Mouse (Mus musculus) heart, postnatal 0 days (tissue): ENCODE measurements around the gene Platr17. TPM values are rescaled to one million over a fixed set of nuclear protein-coding genes. Genes with fewer than 3 reads are reported as not detected.
"Not testable (repeated sequence)": the region's sequence is repeated elsewhere in the genome, so short reads cannot be mapped to it uniquely, and the experiment has no call there.

Experiments used
- ATAC-seq: fragments of 200-750 bp; cut with Nextera tagmentation; 2 replicates; pipeline ENCODE4 v1.8.0; 2017; ENCODE audit warnings: low read depth, moderate number of reproducible peaks, moderate library complexity; ENCODE audit not compliant: insufficient read depth
- DNase-seq: peaks from one replicate; pipeline ENCODE4 v3.0.0-alpha.2; 2016; ENCODE audit warnings: low spot score
- H3K27ac ChIP-seq: fragments of 300-500 bp; sonication (generic); 2 replicates; pipeline ENCODE4 v1.5.1; 2014; ENCODE audit warnings: low read depth, mild to moderate bottlenecking
- H3K27me3 ChIP-seq: fragments of 300-500 bp; sonication (generic); 2 replicates; pipeline ENCODE4 v1.6.1; 2014; ENCODE audit warnings: low read length, mixed read lengths; ENCODE audit not compliant: control insufficient read depth, insufficient read depth
- H3K36me3 ChIP-seq: fragments of 300-500 bp; sonication (generic); replicated peaks from 2 replicates; pipeline ENCODE4 v1.6.1; 2014; ENCODE audit warnings: low read length, mixed read lengths; ENCODE audit not compliant: control insufficient read depth, insufficient read depth
- H3K4me1 ChIP-seq: fragments of 300-500 bp; sonication (generic); 2 replicates; pipeline ENCODE4 v1.6.1; 2014; ENCODE audit warnings: antibody characterized with exemption; ENCODE audit not compliant: control insufficient read depth, insufficient read depth
- H3K4me2 ChIP-seq: fragments of 300-500 bp; sonication (generic); 2 replicates; pipeline ENCODE4 v1.6.1; 2014; ENCODE audit warnings: low read depth, mild to moderate bottlenecking, low read length, moderate library complexity
- H3K4me3 ChIP-seq: fragments of 300-500 bp; sonication (generic); 2 replicates; pipeline ENCODE4 v1.5.1; 2014; ENCODE audit warnings: low read depth, low read length
- H3K9ac ChIP-seq: fragments of 300-500 bp; sonication (generic); replicated peaks from 2 replicates; pipeline ENCODE4 v1.6.1; 2014; ENCODE audit warnings: low read depth, low read length, mixed read lengths
- H3K9me3 ChIP-seq: fragments of 300-500 bp; sonication (generic); replicated peaks from 2 replicates; pipeline ENCODE4 v1.6.1; 2016; ENCODE audit warnings: low read length; ENCODE audit not compliant: control insufficient read depth
- CTCF ChIP-seq: IDR thresholded peaks from 2 replicates; pipeline ENCODE4 v1.5.1; 2016; ENCODE audit warnings: antibody characterized with exemption, control low read depth, low read depth
- EP300 ChIP-seq: IDR thresholded peaks from 2 replicates; pipeline ENCODE4 v1.6.1; 2016; ENCODE audit warnings: antibody characterized with exemption, low read depth
- WGBS: fragments of 180-500 bp; shearing (Covaris S2); extraction: QIAGEN DNeasy Blood & Tissue Kit; methylation state at CpG from one replicate; pipeline ENCODE4 v1.1.7; 2014; 5-methylcytosine and 5-hydroxymethylcytosine counted together
- polyA plus RNA-seq: library from polyadenylated mRNA; unstranded; fragments of >200 nt; fragmentation: Nextera tagmentation; extraction: Ambion mirVana; gene quantifications from 2 replicates; pipeline ENCODE4 v1.2.1, GENCODE M21; 2015
- total RNA-seq: library from RNA; depleted of rRNA; stranded (reverse); fragments of >200 nt; gene quantifications from 2 replicates; pipeline ENCODE4 v1.2.3, GENCODE M21; 2014; ENCODE audit warnings: low replicate concordance

Gene Platr17
- total and polyA plus RNA-seq, 2 experiments from 2014 or later: not detected

DNA sequence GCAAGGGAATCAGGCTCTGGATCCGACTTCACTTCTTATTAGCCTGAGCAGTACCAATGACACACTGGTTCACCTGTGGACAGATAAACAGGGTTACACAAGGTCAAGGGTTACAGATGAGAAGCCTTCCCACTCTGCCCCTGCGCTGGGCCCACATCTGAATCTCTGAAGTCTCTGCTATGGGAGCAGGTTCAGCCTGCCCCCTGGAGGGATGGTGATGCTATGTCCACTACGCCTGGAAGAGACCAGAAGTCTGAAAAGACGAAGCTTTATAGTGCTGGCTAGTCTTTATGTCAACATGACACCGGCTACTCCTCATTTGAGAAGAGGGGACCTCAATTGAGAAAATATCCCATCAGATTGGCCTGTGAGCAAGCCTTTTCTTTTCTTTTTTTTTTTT, 29.1 kb upstream of the Platr17 start:
- not testable (repeated sequence) for ATAC-seq, H3K4me1 ChIP-seq, H3K9ac ChIP-seq, H3K4me3 ChIP-seq, H3K27me3 ChIP-seq, H3K4me2 ChIP-seq, H3K27ac ChIP-seq, DNase-seq, H3K9me3 ChIP-seq
- WGBS: 76% methylated on average over 5 of the region's 5 CpGs
- peaks cover 17% of the 10 kb centered on the region; the same call in 1 of the 2 replicates for H3K36me3 ChIP-seq
- peak; percentile 33; the same call in 1 of the 2 replicates for TF ChIP-seq CTCF

- not testable (repeated sequence) for H3K4me3 ChIP-seq, ATAC-seq, H3K4me1 ChIP-seq, H3K9me3 ChIP-seq, DNase-seq, H3K27ac ChIP-seq, H3K4me2 ChIP-seq, H3K9ac ChIP-seq, H3K27me3 ChIP-seq
- peaks cover 14% of the 10 kb centered on the region for H3K36me3 ChIP-seq
- 94% methylated on average over 8 of the region's 11 CpGs for WGBS
Observed at GRCm38 (mm10) chr17:33884320-33884719, 20.6 kb upstream of the Platr17 start.

GRCm38 (mm10) chr17:33887802-33888201, 17.1 kb upstream of the Platr17 start:
- not testable (repeated sequence) for H3K9me3 ChIP-seq, H3K4me2 ChIP-seq, DNase-seq, H3K4me1 ChIP-seq, H3K36me3 ChIP-seq, H3K27me3 ChIP-seq, ATAC-seq, H3K27ac ChIP-seq, H3K9ac ChIP-seq, H3K4me3 ChIP-seq
- WGBS: 35% methylated on average over 2 of the region's 2 CpGs

DNA sequence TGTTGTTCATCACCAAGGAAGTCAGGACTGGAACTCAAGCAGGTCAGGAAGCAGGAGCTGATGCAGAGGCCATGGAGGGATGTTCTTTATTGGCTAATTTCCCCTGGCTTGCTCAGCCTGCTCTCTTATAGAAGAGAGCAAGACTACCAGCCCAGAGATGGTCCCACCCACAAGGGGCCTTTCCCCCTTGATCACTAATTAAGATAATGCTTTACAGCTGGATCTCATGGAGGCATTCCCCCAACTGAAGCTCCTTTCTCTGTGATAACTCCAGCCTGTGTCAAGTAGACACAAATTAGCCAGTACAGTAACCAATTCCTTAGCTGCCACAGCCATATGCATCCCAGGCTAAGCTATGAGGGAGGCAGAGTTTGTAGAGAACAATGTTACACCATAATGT, 16.7 kb upstream of the Platr17 start:
- H3K4me1 ChIP-seq, DNase-seq, H3K9me3 ChIP-seq, H3K9ac ChIP-seq, H3K4me3 ChIP-seq, H3K27ac ChIP-seq, H3K36me3 ChIP-seq, H3K27me3 ChIP-seq, ATAC-seq: not testable (repeated sequence)
- H3K4me2 ChIP-seq: 0 out of 2 replicates have a peak overlapping the region, but pooled peaks have one; percentile 57

- peak overlapping the region; percentile 74 for H3K4me2 ChIP-seq
- DNase-seq, H3K27me3 ChIP-seq, H3K36me3 ChIP-seq, H3K9me3 ChIP-seq, H3K4me1 ChIP-seq: not testable (repeated sequence)
- peak overlapping the region; percentile 63 for H3K9ac ChIP-seq
- H3K4me3 ChIP-seq: peak overlapping the region; percentile 77
- WGBS: under 1% methylated on average over 38 of the region's 44 CpGs
- peak; percentile 13 for ATAC-seq
- peak overlapping the region; percentile 59; the same call in 1 of the 2 replicates for H3K27ac ChIP-seq
Observed at GRCm38 (mm10) chr17:33889941-33890532, 14.9 kb upstream of the Platr17 start.

DNA sequence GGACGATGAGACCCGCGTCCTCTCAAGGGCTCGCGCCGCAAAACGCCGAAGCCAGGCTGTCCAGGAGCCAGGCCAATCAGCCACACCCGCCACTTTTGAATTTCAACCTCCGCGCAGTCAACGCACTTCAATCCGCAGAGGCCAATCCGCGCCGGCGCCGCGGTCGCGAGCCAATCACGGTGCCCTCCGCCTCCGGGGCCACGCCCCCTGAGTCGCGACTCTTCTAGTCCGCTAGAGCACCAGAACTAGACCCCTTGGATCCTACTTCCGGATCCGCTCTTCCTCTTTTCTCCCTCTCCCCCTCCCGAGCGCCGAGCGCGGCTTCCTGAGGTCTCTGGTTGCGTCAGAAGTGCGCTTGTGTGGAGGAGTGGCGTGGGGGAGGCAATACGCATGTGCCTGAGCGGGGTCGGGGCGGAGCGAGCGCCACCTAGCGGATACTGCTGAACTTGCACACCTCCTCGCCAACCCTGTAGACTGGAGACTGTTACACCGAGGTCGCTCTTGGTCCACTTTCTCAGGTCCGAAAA, 14.3 kb upstream of the Platr17 start, which contains the start of gene Kifc1:
TSS of gene Kifc1 (minus strand) at position 129 of the 527 bp plus-strand sequence.
- Histone ChIP-seq H3K9me3 (no peaks in the 10 kb centered on the region), H3K4me1 (peaks cover 9% of the 10 kb centered on the region), H3K4me2 (peak within 1 kb of the TSS; percentile 74), H3K9ac (peak within 1 kb of the TSS; percentile 63), H3K36me3 (peaks cover 7% of the 10 kb centered on the region; the same call in 1 of the 2 replicates), H3K4me3 (peak within 1 kb of the TSS; percentile 77), H3K27ac (peak within 1 kb of the TSS; percentile 59; the same call in 1 of the 2 replicates), H3K27me3 (no peaks in the 10 kb centered on the region)
- peak; percentile 99 for ATAC-seq
- TF ChIP-seq EP300 (peak; percentile 86), CTCF (peak; percentile 99)
- peak; percentile 98 for DNase-seq
- under 1% methylated on average over 49 of the region's 49 CpGs for WGBS
